Mouse (Mus musculus) liver, adult 2 months (tissue): ENCODE measurements at regions not wholly inside any gene's neighbourhood (a gene's known extent, or its start where the extent isn't known, plus 50 kb on each side); places are given as distances from the start of the nearest gene placed in this dataset.

ENCODE experiments used
- CTCF ChIP-seq: fragments of 200-500 bp; IDR thresholded peaks from 2 replicates; pipeline ENCODE4 v1.5.1; 2011; ENCODE audit warnings: low read depth, low read length, control low read depth
- POLR2A ChIP-seq: fragments of 200-500 bp; IDR thresholded peaks from 2 replicates; pipeline ENCODE4 v1.6.1; 2011; ENCODE audit warnings: low read length, control low read depth; ENCODE audit not compliant: insufficient read depth; ENCODE audit errors: extremely low read depth

DNA sequence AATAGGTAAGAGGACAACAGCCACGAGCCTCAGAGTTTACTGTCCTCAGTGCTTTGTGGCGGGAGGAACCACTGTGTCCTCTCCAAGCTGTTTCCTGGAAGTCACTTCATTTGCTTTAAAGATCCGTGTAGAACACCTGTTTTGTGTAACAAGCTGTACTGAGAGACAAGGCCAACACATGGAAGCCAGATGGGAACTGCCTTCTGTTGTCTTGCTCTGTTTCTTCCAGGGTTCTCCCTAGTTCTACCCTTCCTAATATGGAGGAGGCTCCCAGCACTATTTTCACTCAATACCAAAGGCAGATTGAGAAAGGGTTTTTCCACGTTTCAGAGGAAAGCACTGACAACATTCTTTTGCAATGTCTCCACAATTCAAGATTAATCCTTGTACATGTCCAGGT is 247.3 kb upstream of the Klf4 start:
- TF ChIP-seq POLR2A (no peak), CTCF (no peak)
